25 mouse cellular contexts compared by ENCODE assay signal in genomic region chr6:135102736-135103303, GRCm38 (mm10). TPM values are rescaled to one million over a fixed set of nuclear protein-coding genes. Genes with fewer than 3 reads are reported as not detected.
DNase-seq lines count a peak whose midpoint lies in the region; ATAC-seq and TF ChIP-seq lines count a peak whose summit lies in the region.
"Had no signal": no experiment of that assay in that cellular context is flagged by ENCODE, and none has a peak within 500 bp of the region (broad histone marks: within the 10 kb centered on the region; RNA-seq: fewer than 3 reads in every experiment).

No protein-coding gene starts in this region.

- no peak overlapping the region for H3K4me2 ChIP-seq in heart, embryonic 12.5 days
- no peak overlapping the region for H3K4me2 ChIP-seq in liver, postnatal 0 days (ENCODE audit: low read depth, low read length)
- H3K4me2 ChIP-seq: heart, embryonic 13.5 days; hindbrain, embryonic 13.5 days; limb, embryonic 12.5 days; liver, embryonic 12.5 days; midbrain, embryonic 15.5 days; neural tube, embryonic 13.5 days had no signal

- TF ChIP-seq CTCF in liver, adult 2 months (IDR thresholded peaks at IDR 0.05; ENCODE audit: low read depth, low read length): no peak
- TF ChIP-seq CTCF in liver, postnatal 0 days (IDR thresholded peaks at IDR 0.05; ENCODE audit: low read depth): no peak

- ATAC-seq in heart, embryonic 12.5 days (ENCODE audit: insufficient number of reproducible peaks, low FRiP score): no peak
- no peak for ATAC-seq in liver, postnatal 0 days
- ATAC-seq: forebrain, embryonic 16.5 days; liver, embryonic 12.5 days; midbrain, embryonic 15.5 days had no signal

- no peak overlapping the region for H3K4me3 ChIP-seq in heart, embryonic 12.5 days
- H3K4me3 ChIP-seq in liver, adult 2 months (ENCODE audit: insufficient read depth, low read depth, low read length): no peak overlapping the region
- no peak overlapping the region for H3K4me3 ChIP-seq in liver, postnatal 0 days (ENCODE audit: low read depth, low read length)
- H3K4me3 ChIP-seq: embryonic facial prominence, embryonic 10.5 days; heart, embryonic 13.5 days; hindbrain, embryonic 13.5 days; limb, embryonic 12.5 days; liver, embryonic 12.5 days; midbrain, embryonic 15.5 days; neural tube, embryonic 13.5 days had no signal

- no peak for TF ChIP-seq POLR2A in liver, adult 2 months (IDR thresholded peaks at IDR 0.05; ENCODE audit: extremely low read depth, insufficient read depth, low read length)

- no peaks in the 10 kb centered on the region for H3K4me1 ChIP-seq in heart, embryonic 12.5 days (replicated peaks)
- H3K4me1 ChIP-seq in liver, adult 2 months (ENCODE audit: control insufficient read depth, insufficient read depth, low read length): no peaks in the 10 kb centered on the region
- no peaks in the 10 kb centered on the region for H3K4me1 ChIP-seq in liver, postnatal 0 days (ENCODE audit: insufficient read depth)
- H3K4me1 ChIP-seq: embryonic facial prominence, embryonic 10.5 days; heart, embryonic 13.5 days; limb, embryonic 12.5 days; liver, embryonic 12.5 days had no signal

- no peaks in the 10 kb centered on the region for H3K79me2 ChIP-seq in liver, adult 2 months (ENCODE audit: control insufficient read depth, insufficient read depth, low read length)

- peak; percentile 16 for DNase-seq in heart, adult 8-10 months (ENCODE audit: low spot score)
- DNase-seq in liver, adult 2 months (ENCODE audit: extremely low read depth, low read depth, low spot score): peak; percentile 1
- DNase-seq in liver, postnatal 0 days: no peak
- DNase-seq in 3134 (ENCODE audit: extremely low read depth, insufficient read length, low spot score): peak; percentile 37
- peak; percentile 22 for DNase-seq in R1 (ENCODE audit: low read depth, low spot score)
- DNase-seq in cerebellum, postnatal 14 days: no peak
- DNase-seq: cerebellum, adult 9-10 months; gastrocnemius, postnatal 36 days; kidney, adult 18-20 months; kidney, postnatal 36 days; retina, postnatal 1 day; right cerebral cortex, postnatal 25 days; spleen, adult 18-20 months had no signal

- H3K9me3 ChIP-seq in heart, embryonic 12.5 days (replicated peaks): no peaks in the 10 kb centered on the region
- no peaks in the 10 kb centered on the region for H3K9me3 ChIP-seq in liver, postnatal 0 days (ENCODE audit: low read length)
- H3K9me3 ChIP-seq: embryonic facial prominence, embryonic 10.5 days; heart, embryonic 13.5 days; hindbrain, embryonic 13.5 days; limb, embryonic 12.5 days; liver, embryonic 12.5 days; midbrain, embryonic 15.5 days had no signal

- 0 out of 2 replicates have a peak, but pooled peaks cover 4% of the 10 kb centered on the region for H3K27me3 ChIP-seq in heart, embryonic 12.5 days (replicated peaks)
- H3K27me3 ChIP-seq in liver, adult 2 months (ENCODE audit: control insufficient read depth, insufficient read depth, low read length): 0 out of 2 replicates have a peak, but pooled peaks cover 2% of the 10 kb centered on the region
- no peaks in the 10 kb centered on the region for H3K27me3 ChIP-seq in liver, postnatal 0 days (ENCODE audit: insufficient read depth, low read length)
- H3K27me3 ChIP-seq: heart, embryonic 13.5 days had no signal

- 68% methylated on average over 5 of the region's 5 CpGs for WGBS in heart, embryonic 12.5 days
- 69% methylated on average over 5 of the region's 5 CpGs for WGBS in liver, adult 2 months
- 60% methylated on average over 5 of the region's 5 CpGs for WGBS in liver, postnatal 0 days (ENCODE audit: insufficient replicate concordance)

- TF ChIP-seq EP300 in liver, postnatal 0 days (IDR thresholded peaks at IDR 0.05; ENCODE audit: low read depth): no peak

- no peak overlapping the region for H3K27ac ChIP-seq in heart, embryonic 12.5 days (ENCODE audit: poor library complexity, severe bottlenecking)
- H3K27ac ChIP-seq in liver, adult 2 months (replicated peaks; ENCODE audit: insufficient read depth, low read depth, low read length): no peak overlapping the region
- H3K27ac ChIP-seq in liver, postnatal 0 days (ENCODE audit: low read depth): no peak overlapping the region
- H3K27ac ChIP-seq: embryonic facial prominence, embryonic 10.5 days; heart, embryonic 13.5 days; hindbrain, embryonic 13.5 days; limb, embryonic 12.5 days; liver, embryonic 12.5 days; macrophage; midbrain, embryonic 15.5 days; neural tube, embryonic 13.5 days had no signal

- H3K36me3 ChIP-seq in heart, embryonic 12.5 days: no peaks in the 10 kb centered on the region
- no peaks in the 10 kb centered on the region for H3K36me3 ChIP-seq in liver, adult 2 months (ENCODE audit: control insufficient read depth, insufficient read depth, low read length)
- H3K36me3 ChIP-seq in liver, postnatal 0 days (replicated peaks; ENCODE audit: insufficient read depth, low read length): no peaks in the 10 kb centered on the region
- H3K36me3 ChIP-seq: embryonic facial prominence, embryonic 10.5 days; heart, embryonic 13.5 days; hindbrain, embryonic 13.5 days; limb, embryonic 12.5 days; liver, embryonic 12.5 days; midbrain, embryonic 15.5 days; neural tube, embryonic 13.5 days had no signal

- no peak overlapping the region for H3K9ac ChIP-seq in heart, embryonic 12.5 days
- no peak overlapping the region for H3K9ac ChIP-seq in liver, adult 2 months (ENCODE audit: low read depth, low read length)
- no peak overlapping the region for H3K9ac ChIP-seq in liver, postnatal 0 days (replicated peaks)
- H3K9ac ChIP-seq: heart, embryonic 13.5 days; hindbrain, embryonic 13.5 days; limb, embryonic 12.5 days; liver, embryonic 12.5 days; midbrain, embryonic 15.5 days; neural tube, embryonic 13.5 days had no signal

RNA-seq across cellular contexts. Expression of gene Gprc5d, which starts 15.3 kb away (rescaled TPM):
- not detected for total RNA-seq in heart, adult 8-10 months (2022)
- not detected in 2 replicates for polyA plus RNA-seq in heart, embryonic 12.5 days (2016; fragmentation: Nextera tagmentation; extraction: Ambion mirVana)
- not detected in 2 replicates for total RNA-seq in liver, adult 2 months (2014; rRNA removed)
- polyA plus RNA-seq in liver, adult 2 months (2012; rRNA removed): 0.17 TPM in 1 of 2 replicates, not detected in the other
- 0.11 and 0.13 TPM in 2 replicates for polyA plus RNA-seq in liver, postnatal 0 days (2015; fragmentation: Nextera tagmentation; extraction: Ambion mirVana)
- total RNA-seq: gastrocnemius, postnatal 36 days; heart, postnatal 25 days; left cerebral cortex, postnatal 14 days had no signal
- polyA plus RNA-seq: embryonic facial prominence, embryonic 10.5 days; forebrain, embryonic 16.5 days; heart, embryonic 13.5 days; hindbrain, embryonic 13.5 days; limb, embryonic 12.5 days; macrophage; midbrain, embryonic 15.5 days; neural tube, embryonic 13.5 days had no signal

RNA-seq across cellular contexts. Expression of gene Gprc5a, which starts 37.4 kb away (rescaled TPM):
- 1 to 10 TPM in 2 of 4 experiments, under 1 TPM in 2; 0.75 to 1.9 (median 0.93) TPM for total RNA-seq in heart, adult 8-10 months (2022)
- 4.0 and 4.8 TPM in 2 replicates for polyA plus RNA-seq in heart, embryonic 12.5 days (2016; fragmentation: Nextera tagmentation; extraction: Ambion mirVana)
- total RNA-seq in liver, adult 2 months (2014; rRNA removed): not detected in 2 replicates
- polyA plus RNA-seq in liver, adult 2 months (2012; rRNA removed): 0.11 and 0.22 TPM in 2 replicates
- polyA plus RNA-seq in liver, postnatal 0 days (2015; fragmentation: Nextera tagmentation; extraction: Ambion mirVana): 0.21 and 0.32 TPM in 2 replicates

Comparison
In these comparisons a context has a peak if more than half of its experiments do, and no peak if none do; other contexts are left out.
1. DNase-seq: peak in heart, adult 8-10 months (single experiment), liver, adult 2 months (single experiment), 3134 (single experiment) and R1 (single experiment); none in liver, postnatal 0 days (single experiment) and cerebellum, postnatal 14 days (0 of 2).